Mouse (Mus musculus) lung, embryonic 15.5 days (tissue): ENCODE results near the gene Gm8251. TPM values are rescaled to one million over a fixed set of nuclear protein-coding genes. Genes with fewer than 3 reads are reported as not detected.
A peak's percentile ranks its signal among the peaks of the same experiment; 100 is the strongest.
"Not testable (repeated sequence)": the region's sequence is repeated elsewhere in the genome, so short reads cannot be mapped to it uniquely, and the experiment has no call there.

Source experiments
- ATAC-seq: fragments of 200-750 bp; cut with Nextera tagmentation; 2 replicates; pipeline ENCODE4 v1.8.0; 2017; ENCODE audit warnings: moderate number of reproducible peaks, borderline replicate concordance; ENCODE audit not compliant: low FRiP score, low TSS enrichment; ENCODE audit errors: extremely low read depth
- H3K27ac ChIP-seq: fragments of 300-500 bp; sonication (generic); 2 replicates; pipeline ENCODE4 v1.5.1; 2015; ENCODE audit warnings: moderate library complexity, mild to moderate bottlenecking, inconsistent platforms
- H3K27me3 ChIP-seq: fragments of 300-500 bp; sonication (generic); 2 replicates; pipeline ENCODE4 v1.6.1; 2015; ENCODE audit warnings: inconsistent platforms
- H3K36me3 ChIP-seq: fragments of 300-500 bp; sonication (generic); 2 replicates; pipeline ENCODE4 v1.6.1; 2015; ENCODE audit warnings: inconsistent platforms
- H3K4me1 ChIP-seq: fragments of 300-500 bp; sonication (generic); 2 replicates; pipeline ENCODE4 v1.6.1; 2015; ENCODE audit warnings: inconsistent platforms
- H3K4me2 ChIP-seq: fragments of 300-500 bp; sonication (generic); 2 replicates; pipeline ENCODE4 v1.6.1; 2015; ENCODE audit warnings: inconsistent platforms, mild to moderate bottlenecking, moderate library complexity
- H3K4me3 ChIP-seq: fragments of 300-500 bp; sonication (generic); 2 replicates; pipeline ENCODE4 v1.5.1; 2015; ENCODE audit warnings: mild to moderate bottlenecking, inconsistent platforms
- H3K9ac ChIP-seq: fragments of 300-500 bp; sonication (generic); 2 replicates; pipeline ENCODE4 v1.6.1; 2015; ENCODE audit warnings: inconsistent platforms
- H3K9me3 ChIP-seq: fragments of 300-500 bp; sonication (generic); 2 replicates; pipeline ENCODE4 v1.6.1; 2016; ENCODE audit warnings: inconsistent platforms
- WGBS: fragments of 180-500 bp; shearing (Covaris S2); methylation state at CpG from one replicate; pipeline ENCODE4 v1.1.7; 2015; 5-methylcytosine and 5-hydroxymethylcytosine counted together
- polyA plus RNA-seq: library from polyadenylated mRNA; unstranded; fragments of >200 nt; fragmentation: Nextera tagmentation; extraction: Ambion mirVana; gene quantifications from 2 replicates; pipeline ENCODE4 v1.2.1, GENCODE M21; 2015

The Gm8251 gene
- polyA plus RNA-seq, result 0.14 and 0.15 TPM in 2 replicates

DNA sequence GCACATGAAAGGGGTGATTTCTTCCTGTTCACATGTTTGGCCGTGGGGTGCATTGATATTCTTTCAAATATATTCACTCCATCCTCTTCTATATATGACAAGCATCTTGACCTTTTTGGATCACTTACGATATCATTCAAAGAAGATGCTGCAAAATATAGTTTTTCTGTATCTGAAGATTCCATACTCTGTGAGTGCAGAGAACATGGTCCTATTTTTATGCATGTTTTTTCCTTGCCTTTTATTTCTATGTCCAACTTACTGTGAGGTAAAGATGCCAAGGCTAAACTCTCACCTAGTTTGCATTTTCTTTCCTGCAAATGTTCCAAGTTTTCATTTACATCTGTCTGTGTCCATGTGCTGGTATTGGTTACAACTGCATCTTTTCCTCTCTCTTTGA, at the start of gene Gm8251:
Gene Gm8251, minus strand, starts transcription at position 101 of the 400 bp plus-strand sequence.
- H3K4me2 ChIP-seq, result no peak within 1 kb of the TSS
- H3K4me3 ChIP-seq, result no peak within 1 kb of the TSS
- no peaks in the 10 kb centered on the region for H3K9me3 ChIP-seq
- no peak within 1 kb of the TSS for H3K9ac ChIP-seq
- no peak within 1 kb of the TSS for H3K27ac ChIP-seq
- ATAC-seq, result no peak
- no peaks in the 10 kb centered on the region for H3K36me3 ChIP-seq
- 89% methylated on average over 2 of the region's 2 CpGs for WGBS
- H3K4me1 ChIP-seq, result no peaks in the 10 kb centered on the region
- no peaks in the 10 kb centered on the region for H3K27me3 ChIP-seq

DNA sequence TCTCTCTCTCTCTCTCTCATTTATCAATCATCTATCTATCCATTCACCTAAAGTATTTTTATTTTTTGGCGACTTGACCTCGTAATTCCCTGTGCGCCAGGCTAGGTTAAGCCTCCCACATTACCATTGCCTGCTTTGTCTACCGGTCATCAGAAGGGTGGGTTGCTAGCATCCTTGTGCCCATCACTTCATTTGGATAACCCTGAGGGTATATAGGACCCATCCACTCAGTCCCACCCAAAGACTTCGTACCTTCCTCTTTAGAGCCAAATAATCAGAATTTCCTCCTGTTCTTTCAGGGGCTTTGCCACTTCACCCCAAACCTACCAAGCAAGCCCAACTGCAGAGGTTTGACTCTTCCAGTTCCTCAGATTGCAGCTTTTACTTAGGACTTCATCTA, 41.2 kb upstream of the Gm8251 start:
- H3K27me3 ChIP-seq, result no peaks in the 10 kb centered on the region
- H3K4me3 ChIP-seq, result peak overlapping the region; percentile 100
- H3K27ac ChIP-seq, result peak overlapping the region; percentile 7; the same call in 1 of the 2 replicates
- H3K36me3 ChIP-seq, result peaks cover 20% of the 10 kb centered on the region
- peak overlapping the region; percentile 65 for H3K4me2 ChIP-seq
- WGBS, result 13% methylated on average over 5 of the region's 5 CpGs
- ATAC-seq, result no peak
- no peaks in the 10 kb centered on the region for H3K9me3 ChIP-seq
- 0 out of 2 replicates have a peak overlapping the region, but pooled peaks have one; percentile 20 for H3K9ac ChIP-seq
- H3K4me1 ChIP-seq, result peaks cover 13% of the 10 kb centered on the region

DNA sequence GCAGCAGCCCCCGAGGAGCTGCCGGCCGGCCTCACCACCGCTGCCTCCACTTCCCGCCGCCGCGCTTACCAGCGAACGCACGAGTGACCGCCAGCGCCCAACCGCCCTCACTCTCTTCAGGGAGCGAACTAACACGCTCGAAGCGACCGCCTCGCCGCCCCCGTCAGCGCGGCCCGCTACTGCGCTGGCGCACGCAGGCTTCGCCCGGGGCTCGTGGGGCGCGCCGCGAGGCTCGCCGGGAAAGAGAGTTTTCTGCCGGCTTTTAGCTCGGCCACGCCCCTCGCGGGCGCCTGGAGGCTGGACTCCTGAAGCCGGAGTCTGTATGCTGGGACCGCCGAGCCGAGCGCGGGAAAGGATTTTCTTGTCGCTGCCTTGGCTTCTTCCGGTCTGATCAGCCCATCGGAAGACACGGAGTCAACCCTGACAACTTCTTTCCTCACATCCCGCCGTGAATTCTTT, 40.6 kb upstream of the Gm8251 start, which contains the start of gene Tex30:
Gene Tex30, minus strand, starts transcription at position 183 of the 459 bp plus-strand sequence.
- Histone ChIP-seq H3K27me3 (no peaks in the 10 kb centered on the region), H3K4me3 (peak within 1 kb of the TSS; percentile 100), H3K36me3 (peaks cover 17% of the 10 kb centered on the region), H3K9ac (peak within 1 kb of the TSS; percentile 83), H3K4me2 (peak within 1 kb of the TSS; percentile 65), H3K27ac (peak within 1 kb of the TSS; percentile 98), H3K9me3 (no peaks in the 10 kb centered on the region), H3K4me1 (peaks cover 13% of the 10 kb centered on the region)
- peak; percentile 99 for ATAC-seq
- under 1% methylated on average over 53 of the region's 55 CpGs for WGBS

DNA sequence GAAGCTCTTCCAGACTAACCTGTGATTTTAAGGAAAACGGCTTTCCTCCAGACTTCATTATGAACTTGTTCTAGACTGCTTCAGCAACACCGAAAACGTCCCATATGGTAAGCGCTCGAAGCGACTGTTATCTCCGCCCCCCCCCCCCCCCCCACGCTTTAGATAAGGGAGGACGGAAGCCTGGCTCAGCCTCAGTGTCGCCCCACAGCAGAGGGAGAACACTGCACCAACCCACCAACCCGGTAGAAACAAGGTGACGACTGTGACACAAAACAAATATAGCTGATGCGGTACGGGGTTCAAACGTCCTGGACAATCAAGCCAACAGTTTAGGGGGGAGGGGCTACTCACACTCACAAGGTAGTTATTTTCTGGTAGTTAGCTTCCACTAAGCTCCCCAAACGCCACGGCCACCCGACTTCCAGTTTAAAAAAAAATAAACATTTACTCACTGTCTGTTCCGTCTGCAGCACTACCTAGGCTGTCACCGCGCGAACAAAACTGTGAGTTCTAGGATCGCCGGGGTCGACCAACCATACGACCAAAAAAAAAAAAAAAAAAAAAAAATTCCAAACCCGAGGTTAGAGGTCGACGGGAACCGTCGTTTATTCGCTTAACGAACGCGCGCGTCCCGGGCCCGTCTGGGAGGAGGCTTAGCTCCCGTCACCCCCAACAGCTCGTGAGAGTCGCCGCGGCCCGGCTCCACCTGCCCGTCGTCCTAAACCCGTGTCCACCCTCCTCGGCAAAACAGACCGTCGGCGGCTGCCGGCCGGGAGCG, 39.9 kb upstream of the Gm8251 start:
- Histone ChIP-seq H3K4me1 (peaks cover 13% of the 10 kb centered on the region), H3K27me3 (no peaks in the 10 kb centered on the region), H3K4me2 (peak overlapping the region; percentile 65), H3K27ac (peak overlapping the region; percentile 98), H3K9me3 (no peaks in the 10 kb centered on the region), H3K9ac (peak overlapping the region; percentile 83), H3K4me3 (peak overlapping the region; percentile 100), H3K36me3 (peaks cover 19% of the 10 kb centered on the region)
- peak; percentile 77 for ATAC-seq
- under 1% methylated on average over 55 of the region's 55 CpGs for WGBS

DNA sequence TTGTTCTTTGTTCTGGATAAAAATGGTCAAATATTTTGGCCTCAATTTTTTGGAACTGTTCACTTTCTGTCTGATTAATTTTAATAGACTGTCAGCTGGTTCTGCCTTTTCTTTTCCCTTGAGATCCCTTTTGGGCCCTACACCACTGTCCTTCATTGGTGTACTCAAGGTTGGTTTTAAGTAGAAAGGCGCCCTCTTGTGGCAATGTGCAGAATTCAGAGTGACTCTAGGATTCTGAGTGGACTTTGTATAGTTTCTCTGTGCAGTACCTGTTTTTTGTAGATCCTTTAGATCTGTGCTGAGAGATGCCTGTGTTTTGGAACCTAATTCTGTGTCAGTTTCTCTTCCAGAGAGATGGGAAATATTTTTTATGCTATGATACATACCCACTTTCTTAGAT, 2.9 kb upstream of the Gm8251 start:
- no peak overlapping the region for H3K4me2 ChIP-seq
- no peak overlapping the region for H3K27ac ChIP-seq
- WGBS, result 0% methylated on average over 1 of the region's 1 CpGs
- no peaks in the 10 kb centered on the region for H3K9me3 ChIP-seq
- H3K4me3 ChIP-seq, result no peak overlapping the region
- H3K27me3 ChIP-seq, result no peaks in the 10 kb centered on the region
- ATAC-seq, result no peak
- no peaks in the 10 kb centered on the region for H3K4me1 ChIP-seq
- no peaks in the 10 kb centered on the region for H3K36me3 ChIP-seq
- no peak overlapping the region for H3K9ac ChIP-seq

DNA sequence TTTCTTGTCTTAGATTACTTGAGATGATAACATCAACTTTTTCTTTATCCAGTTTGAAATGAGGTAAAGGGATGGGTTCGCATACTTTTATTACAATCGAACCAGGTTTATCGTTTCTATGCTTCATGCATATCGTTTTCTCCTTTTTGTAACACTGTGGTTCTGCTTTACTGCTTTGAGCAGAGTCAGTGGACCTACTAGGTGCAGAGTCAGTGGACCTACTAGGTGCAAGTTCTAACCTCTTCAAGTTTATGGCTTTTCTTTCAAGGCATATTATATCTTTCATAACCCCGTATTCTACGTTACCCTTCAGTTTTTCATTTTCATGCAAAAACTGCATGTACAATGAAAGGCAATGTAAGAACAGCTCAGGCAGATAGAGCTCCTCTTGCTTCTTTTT, 1.7 kb upstream of the Gm8251 start:
- no peaks in the 10 kb centered on the region for H3K27me3 ChIP-seq
- H3K4me1 ChIP-seq, result no peaks in the 10 kb centered on the region
- ATAC-seq, result no peak
- H3K9ac ChIP-seq, result no peak overlapping the region
- no peaks in the 10 kb centered on the region for H3K36me3 ChIP-seq
- no peaks in the 10 kb centered on the region for H3K9me3 ChIP-seq
- H3K4me3 ChIP-seq, result no peak overlapping the region
- WGBS, result 92% methylated on average over 6 of the region's 6 CpGs
- H3K27ac ChIP-seq, result no peak overlapping the region
- no peak overlapping the region for H3K4me2 ChIP-seq

DNA sequence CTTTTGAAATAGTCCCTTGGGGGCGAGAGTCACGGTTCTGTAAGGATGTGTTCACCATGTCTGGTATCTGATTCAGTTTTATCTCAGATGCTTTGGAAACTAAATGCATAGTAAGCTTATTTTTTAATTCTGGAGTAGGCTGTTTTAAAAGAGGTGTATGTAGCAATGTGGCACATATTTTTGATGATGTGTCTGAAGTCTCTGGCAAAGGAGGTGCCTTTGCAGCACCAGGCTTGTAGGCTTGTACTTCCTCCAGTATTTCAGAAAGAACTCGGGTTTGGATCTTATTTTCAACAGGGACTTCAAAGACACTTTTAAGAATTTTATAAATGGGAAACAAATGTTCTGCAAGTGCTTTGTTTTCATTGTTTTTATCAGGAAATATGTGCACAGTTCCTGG, 3.9 kb downstream of the Gm8251 start:
- ATAC-seq, result no peak
- H3K36me3 ChIP-seq, result no peaks in the 10 kb centered on the region
- H3K9ac ChIP-seq, result no peak overlapping the region

DNA sequence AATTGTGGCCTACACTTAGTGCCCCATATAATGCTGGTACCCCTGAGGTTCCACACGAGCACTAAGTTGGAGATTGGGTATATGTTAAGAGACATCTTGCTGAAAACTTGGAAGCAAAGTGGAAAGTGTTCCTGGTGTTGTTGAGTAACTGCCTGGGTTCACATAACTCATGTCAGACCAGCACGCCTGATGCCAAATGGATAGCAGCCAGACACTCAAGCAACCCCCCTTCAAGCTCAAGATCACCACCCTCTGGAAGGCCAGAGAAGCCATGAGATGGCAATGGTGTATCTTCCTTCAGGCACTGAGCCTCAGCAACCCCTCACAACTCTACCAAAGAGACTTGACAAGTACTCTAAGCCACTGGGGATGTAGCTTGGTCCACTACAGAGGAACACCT, 15.2 kb downstream of the Gm8251 start:
- Histone ChIP-seq H3K4me1 (no peaks in the 10 kb centered on the region), H3K27me3 (no peaks in the 10 kb centered on the region), H3K27ac (no peak overlapping the region), H3K9me3 (no peaks in the 10 kb centered on the region), H3K36me3 (no peaks in the 10 kb centered on the region), H3K4me2 (no peak overlapping the region), H3K9ac (no peak overlapping the region), H3K4me3 (no peak overlapping the region)
- 49% methylated on average over 2 of the region's 2 CpGs for WGBS
- no peak for ATAC-seq

More for the DNA sequence above, 3.9 kb downstream of the Gm8251 start:
- Histone ChIP-seq H3K4me3 (no peak overlapping the region), H3K9me3 (no peaks in the 10 kb centered on the region), H3K4me1 (no peaks in the 10 kb centered on the region), H3K27me3 (no peaks in the 10 kb centered on the region), H3K27ac (no peak overlapping the region), H3K4me2 (no peak overlapping the region)
- WGBS, result 66% methylated on average over 3 of the region's 3 CpGs

DNA sequence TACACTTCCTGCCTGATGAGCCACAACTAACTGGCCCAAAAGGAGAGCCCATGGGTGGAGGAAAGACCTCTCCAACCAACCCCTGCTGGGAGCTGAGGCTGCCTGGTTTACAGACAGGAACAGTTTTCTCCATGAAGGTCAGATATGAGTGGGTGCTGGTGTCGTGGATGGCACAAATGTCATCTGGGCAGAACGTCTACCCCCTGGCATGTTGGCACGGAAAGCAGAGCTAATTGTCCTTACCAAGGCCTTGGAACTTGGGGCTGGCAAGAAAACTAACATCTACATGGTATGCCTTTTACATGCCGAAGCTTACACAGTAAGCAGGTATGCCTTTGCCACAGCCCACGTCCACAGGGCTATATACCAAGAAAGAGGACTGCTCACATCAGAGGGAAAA, 16.0 kb downstream of the Gm8251 start:
- H3K4me2 ChIP-seq, H3K4me3 ChIP-seq, H3K27me3 ChIP-seq, H3K9me3 ChIP-seq, ATAC-seq, H3K36me3 ChIP-seq, H3K4me1 ChIP-seq, H3K9ac ChIP-seq, H3K27ac ChIP-seq: not testable (repeated sequence)
- 82% methylated on average over 5 of the region's 5 CpGs for WGBS

DNA sequence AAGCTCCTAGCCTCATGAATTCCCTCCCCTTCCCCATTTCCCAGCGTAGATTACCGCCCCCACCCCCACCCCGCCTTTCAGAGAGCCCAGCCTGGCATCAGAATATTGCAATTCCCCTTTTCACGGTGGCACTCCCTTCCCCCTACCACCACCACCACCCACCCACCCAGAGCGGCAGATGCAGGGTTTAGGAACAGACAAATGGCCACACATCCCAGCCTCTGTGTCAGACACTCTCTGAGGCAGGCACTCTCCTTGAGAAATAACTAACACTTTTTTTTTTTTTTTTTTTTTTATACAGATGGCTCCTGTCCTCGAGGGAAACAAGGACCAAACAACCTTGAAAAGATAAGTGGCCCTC, 19.2 kb downstream of the Gm8251 start:
- ATAC-seq, result no peak
- Histone ChIP-seq H3K4me1 (no peaks in the 10 kb centered on the region), H3K27ac (no peak overlapping the region), H3K4me2 (peak overlapping the region; percentile 71), H3K27me3 (no peaks in the 10 kb centered on the region), H3K9ac (peak overlapping the region; percentile 36), H3K4me3 (peak overlapping the region; percentile 43), H3K36me3 (no peaks in the 10 kb centered on the region), H3K9me3 (no peaks in the 10 kb centered on the region)
- 0% methylated on average over 6 of the region's 6 CpGs for WGBS

DNA sequence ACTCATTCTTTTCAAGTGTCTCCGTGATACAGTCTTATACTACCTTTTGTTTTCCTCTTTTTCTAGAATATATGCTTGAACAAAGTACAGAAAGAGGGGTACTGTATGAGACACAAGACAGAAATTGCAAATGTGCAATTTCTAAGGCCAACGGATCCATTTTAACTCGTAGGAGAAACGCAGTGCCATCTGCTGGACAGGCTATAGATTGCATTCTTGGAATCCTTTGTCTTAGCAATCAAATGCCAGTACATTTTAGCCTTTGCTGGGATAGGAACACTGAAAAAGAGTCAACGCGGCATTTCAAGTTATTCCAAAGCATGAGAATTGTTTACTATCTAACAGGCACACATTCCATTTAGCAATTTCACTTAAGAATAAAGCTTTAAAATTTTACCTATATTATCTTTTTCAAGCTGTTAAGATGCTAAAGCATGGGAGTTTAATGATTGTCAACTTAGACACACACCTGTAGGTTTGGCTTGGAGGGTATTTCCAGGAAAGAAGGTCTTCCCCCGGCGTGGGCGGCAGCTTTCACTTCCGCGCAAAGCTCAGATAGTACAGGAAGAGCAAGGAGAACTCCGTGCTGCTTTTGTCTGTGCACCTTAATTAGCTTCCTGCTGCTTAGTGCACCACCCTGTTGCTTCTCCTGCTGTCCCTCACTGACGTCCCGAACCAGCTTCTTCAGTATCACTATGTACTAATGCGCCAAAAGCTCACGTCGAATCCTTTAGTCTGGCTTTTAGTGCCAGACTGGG, 19.8 kb downstream of the Gm8251 start:
- H3K27me3 ChIP-seq, result no peaks in the 10 kb centered on the region
- WGBS, result 2% methylated on average over 17 of the region's 17 CpGs
- H3K9me3 ChIP-seq, result no peaks in the 10 kb centered on the region
- no peaks in the 10 kb centered on the region for H3K4me1 ChIP-seq
- peak overlapping the region; percentile 36 for H3K9ac ChIP-seq
- H3K4me3 ChIP-seq, result peak overlapping the region; percentile 43
- ATAC-seq, result peak; percentile 55; the same call in 1 of the 2 replicates
- H3K4me2 ChIP-seq, result peak overlapping the region; percentile 71
- H3K36me3 ChIP-seq, result no peaks in the 10 kb centered on the region
- no peak overlapping the region for H3K27ac ChIP-seq

DNA sequence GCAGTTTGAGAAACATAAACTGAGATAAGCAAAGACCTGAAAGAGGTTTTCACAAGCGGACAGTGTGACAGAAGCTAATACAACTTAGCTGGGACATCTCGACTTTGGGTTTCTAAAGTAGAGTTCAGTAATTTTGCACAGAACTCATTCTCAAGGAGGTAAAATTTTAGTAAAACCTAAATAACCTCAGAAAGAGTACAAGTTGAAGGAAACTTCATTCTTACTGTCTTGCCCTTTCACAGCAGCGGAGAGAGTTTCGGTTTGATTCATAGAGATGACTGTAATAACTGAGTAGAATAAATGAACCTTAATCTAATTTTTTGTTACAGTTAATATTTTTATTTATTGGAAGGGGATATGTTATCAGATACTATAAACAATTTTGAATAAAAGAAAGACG, 28.8 kb downstream of the Gm8251 start:
- Histone ChIP-seq H3K4me2 (no peak overlapping the region), H3K9ac (no peak overlapping the region), H3K4me1 (no peaks in the 10 kb centered on the region), H3K27me3 (no peaks in the 10 kb centered on the region), H3K27ac (no peak overlapping the region), H3K36me3 (no peaks in the 10 kb centered on the region), H3K9me3 (no peaks in the 10 kb centered on the region), H3K4me3 (no peak overlapping the region)
- ATAC-seq, result no peak
- 77% methylated on average over 5 of the region's 5 CpGs for WGBS
